Mouse (Mus musculus) forebrain, embryonic 12.5 days (tissue): Measurements from ENCODE around the gene Rpp21. TPM values are rescaled to one million over a fixed set of nuclear protein-coding genes. Genes with fewer than 3 reads are reported as not detected.

ENCODE experiments used
- ATAC-seq: fragments of 200-750 bp; cut with Nextera tagmentation; 2 replicates; pipeline ENCODE4 v1.8.0; 2017; ENCODE audit warnings: moderate TSS enrichment; ENCODE audit not compliant: low FRiP score
- H3K27ac ChIP-seq: fragments of 300-500 bp; sonication (generic); 2 replicates; pipeline ENCODE4 v1.5.1; 2016; ENCODE audit warnings: mild to moderate bottlenecking
- H3K27me3 ChIP-seq: fragments of 300-500 bp; sonication (generic); 2 replicates; pipeline ENCODE4 v1.6.1; 2016; ENCODE audit warnings: mild to moderate bottlenecking
- H3K36me3 ChIP-seq: fragments of 300-500 bp; sonication (generic); replicated peaks from 2 replicates; pipeline ENCODE4 v1.6.1; 2016; ENCODE audit warnings: mild to moderate bottlenecking
- H3K4me1 ChIP-seq: fragments of 300-500 bp; sonication (generic); 2 replicates; pipeline ENCODE4 v1.6.1; 2016
- H3K4me2 ChIP-seq: fragments of 300-500 bp; sonication (generic); 2 replicates; pipeline ENCODE4 v1.6.1; 2016; ENCODE audit warnings: mild to moderate bottlenecking, moderate library complexity
- H3K4me3 ChIP-seq: fragments of 300-500 bp; sonication (generic); replicated peaks from 2 replicates; pipeline ENCODE4 v1.5.1; 2016; ENCODE audit warnings: mild to moderate bottlenecking
- H3K9ac ChIP-seq: fragments of 300-500 bp; sonication (generic); 2 replicates; pipeline ENCODE4 v1.6.1; 2016; ENCODE audit warnings: mild to moderate bottlenecking
- H3K9me3 ChIP-seq: fragments of 300-500 bp; sonication (generic); 2 replicates; pipeline ENCODE4 v1.6.1; 2016
- WGBS: fragments of 180-500 bp; shearing (Covaris S2); methylation state at CpG from one replicate; pipeline ENCODE4 v1.1.7; 2016; 5-methylcytosine and 5-hydroxymethylcytosine counted together
- polyA plus RNA-seq: library from polyadenylated mRNA; unstranded; fragments of >200 nt; fragmentation: Nextera tagmentation; extraction: Ambion mirVana; gene quantifications from 2 replicates; pipeline ENCODE4 v1.2.1, GENCODE M21; 2016

Rpp21 gene
- polyA plus RNA-seq, result 75.8 and 84.7 TPM in 2 replicates

DNA sequence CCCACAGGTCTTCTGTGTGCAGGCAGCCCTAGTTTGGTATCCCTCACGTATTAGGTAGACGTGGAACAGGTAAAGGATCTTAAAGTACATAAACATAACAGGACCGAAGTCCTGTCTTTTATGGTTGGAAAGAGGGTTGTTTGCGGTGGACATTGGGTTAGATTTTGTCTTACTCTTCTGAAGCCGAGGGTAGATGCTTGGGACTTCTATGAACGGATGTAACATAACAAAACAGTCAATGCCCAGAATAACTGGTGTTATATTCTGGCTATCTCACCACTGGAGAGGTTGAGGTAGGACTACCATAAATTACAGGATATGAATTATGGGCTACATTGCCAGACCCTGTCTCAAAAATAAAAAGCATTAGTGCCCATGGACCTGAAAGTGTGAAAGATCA lies at the start of gene Rpp21:
TSS of gene Rpp21 (minus strand) at position 101 of the 400 bp plus-strand sequence.
- WGBS, result 50% methylated on average over 6 of the region's 6 CpGs
- H3K9ac ChIP-seq, result peak within 1 kb of the TSS; percentile 74
- peaks cover 9% of the 10 kb centered on the region; the same call in 1 of the 2 replicates for H3K4me1 ChIP-seq
- peak within 1 kb of the TSS; percentile 74 for H3K27ac ChIP-seq
- ATAC-seq, result no peak
- H3K9me3 ChIP-seq, result no peaks in the 10 kb centered on the region
- H3K27me3 ChIP-seq, result 0 out of 2 replicates have a peak, but pooled peaks cover 3% of the 10 kb centered on the region
- peak within 1 kb of the TSS; percentile 60 for H3K4me2 ChIP-seq
- peaks cover 39% of the 10 kb centered on the region for H3K36me3 ChIP-seq
- peak within 1 kb of the TSS; percentile 76 for H3K4me3 ChIP-seq

DNA sequence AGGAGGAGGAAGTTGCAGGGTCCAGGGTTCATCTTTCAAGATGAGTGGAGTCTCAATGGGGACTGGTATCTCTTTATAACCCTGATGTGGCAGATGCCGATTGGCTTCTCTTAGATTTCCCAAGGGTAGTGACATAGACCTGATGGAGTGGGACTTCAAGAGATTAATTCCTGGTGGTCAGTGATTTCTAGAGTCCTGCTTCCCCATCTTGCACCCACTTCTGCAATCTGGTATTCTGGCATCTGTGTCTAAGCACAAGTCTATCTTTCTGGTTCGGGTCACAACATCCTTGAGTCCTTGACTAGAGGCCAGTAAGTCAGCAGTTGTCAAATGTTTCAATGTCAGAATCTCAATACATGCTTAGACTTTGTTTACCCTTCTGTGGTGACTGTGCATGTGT lies 28.5 kb upstream of the Rpp21 start, which contains the start of gene H2-M10.2:
TSS of gene H2-M10.2 (minus strand) at position 101 of the 400 bp plus-strand sequence.
- Histone ChIP-seq H3K27ac (no peak within 1 kb of the TSS), H3K4me3 (no peak within 1 kb of the TSS), H3K9me3 (no peaks in the 10 kb centered on the region), H3K9ac (no peak within 1 kb of the TSS), H3K4me1 (no peaks in the 10 kb centered on the region), H3K4me2 (no peak within 1 kb of the TSS), H3K27me3 (no peaks in the 10 kb centered on the region), H3K36me3 (peaks cover 18% of the 10 kb centered on the region)
- no peak for ATAC-seq
- 98% methylated on average over 2 of the region's 2 CpGs for WGBS

DNA sequence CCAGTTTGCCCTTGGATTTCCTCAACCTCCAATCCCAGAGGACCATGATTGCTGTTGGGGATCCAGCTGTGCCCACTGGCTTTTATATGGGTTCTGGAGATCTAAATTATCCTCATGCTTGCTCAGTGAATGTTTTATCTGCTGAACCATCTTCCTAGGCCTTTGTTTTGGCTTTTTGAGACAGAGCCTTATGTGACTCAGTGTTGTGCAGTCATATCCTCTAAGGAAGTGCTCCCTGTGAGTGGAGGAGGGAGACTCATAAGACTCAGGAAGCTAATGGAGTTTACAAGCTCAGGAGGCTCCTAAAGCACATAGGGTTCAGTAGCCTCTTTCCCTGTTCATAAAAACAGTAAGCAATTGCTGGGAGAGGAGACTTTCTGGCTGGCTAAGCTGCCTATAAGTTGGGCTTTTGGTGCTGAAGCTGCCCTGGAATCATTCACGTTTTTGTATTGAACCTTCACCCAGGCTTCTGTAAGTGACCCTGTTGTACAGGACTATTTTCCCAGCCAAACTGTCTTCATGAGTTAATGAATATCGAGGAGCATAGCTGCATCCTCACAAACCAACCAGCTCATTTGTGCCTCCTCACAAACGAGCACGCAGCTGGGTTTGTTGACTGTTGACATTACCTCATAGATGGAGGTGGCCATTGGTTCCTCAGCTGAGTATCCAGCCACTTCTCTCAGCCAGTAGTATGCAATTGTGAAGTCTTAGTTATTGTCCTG lies 23.8 kb upstream of the Rpp21 start:
- no peaks in the 10 kb centered on the region for H3K9me3 ChIP-seq
- no peak for ATAC-seq
- no peak overlapping the region for H3K27ac ChIP-seq
- H3K36me3 ChIP-seq, result peaks cover 42% of the 10 kb centered on the region
- no peak overlapping the region for H3K9ac ChIP-seq
- no peaks in the 10 kb centered on the region for H3K4me1 ChIP-seq
- 92% methylated on average over 4 of the region's 4 CpGs for WGBS
- no peak overlapping the region for H3K4me3 ChIP-seq
- no peak overlapping the region for H3K4me2 ChIP-seq
- H3K27me3 ChIP-seq, result no peaks in the 10 kb centered on the region

- Histone ChIP-seq H3K4me1 (peaks cover 33% of the 10 kb centered on the region), H3K9ac (no peak overlapping the region), H3K36me3 (peaks cover 16% of the 10 kb centered on the region), H3K4me2 (no peak overlapping the region), H3K27ac (no peak overlapping the region), H3K9me3 (no peaks in the 10 kb centered on the region), H3K4me3 (no peak overlapping the region), H3K27me3 (no peaks in the 10 kb centered on the region)
- no peak for ATAC-seq
- WGBS, result 92% methylated on average over 4 of the region's 4 CpGs
These were observed 16.9 kb upstream of the Rpp21 start for GRCm38 (mm10) chr17:36274776-36275175.

DNA sequence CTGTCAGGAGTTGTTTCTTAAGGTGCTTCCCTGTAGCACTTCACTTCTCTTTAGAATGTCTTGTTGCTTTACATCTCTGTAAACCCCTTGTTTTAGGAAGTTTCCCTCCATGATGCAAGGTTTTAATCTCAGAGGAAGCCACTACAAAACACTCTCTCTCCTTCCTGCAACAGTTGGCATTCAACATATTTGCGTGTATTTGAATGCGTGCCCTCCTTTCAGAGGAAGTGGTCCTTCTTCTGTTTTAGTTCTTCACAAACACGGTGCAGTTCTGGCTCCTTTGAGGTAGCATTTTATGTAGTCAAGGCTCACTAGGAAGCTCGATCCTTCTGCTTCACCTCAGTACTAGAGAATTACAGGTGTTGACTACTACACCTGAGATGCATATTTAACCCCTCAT lies 15.9 kb upstream of the Rpp21 start:
- H3K4me1 ChIP-seq, result peaks cover 35% of the 10 kb centered on the region
- H3K4me2 ChIP-seq, result no peak overlapping the region
- no peak for ATAC-seq
- peaks cover 13% of the 10 kb centered on the region for H3K36me3 ChIP-seq
- no peaks in the 10 kb centered on the region for H3K27me3 ChIP-seq
- H3K9ac ChIP-seq, result no peak overlapping the region
- H3K9me3 ChIP-seq, result no peaks in the 10 kb centered on the region
- WGBS, result 94% methylated on average over 4 of the region's 4 CpGs
- no peak overlapping the region for H3K27ac ChIP-seq
- no peak overlapping the region for H3K4me3 ChIP-seq

- Histone ChIP-seq H3K4me1 (peaks cover 35% of the 10 kb centered on the region), H3K27me3 (no peaks in the 10 kb centered on the region), H3K9ac (peak overlapping the region; percentile 93; the same call in 1 of the 2 replicates), H3K4me2 (peak overlapping the region; percentile 93), H3K27ac (no peak overlapping the region), H3K36me3 (peaks cover 10% of the 10 kb centered on the region), H3K4me3 (peak overlapping the region; percentile 92), H3K9me3 (no peaks in the 10 kb centered on the region)
- WGBS, result 86% methylated on average over 9 of the region's 9 CpGs
- ATAC-seq, result no peak
These were observed 14.9 kb upstream of the Rpp21 start for GRCm38 (mm10) chr17:36272643-36273366.

DNA sequence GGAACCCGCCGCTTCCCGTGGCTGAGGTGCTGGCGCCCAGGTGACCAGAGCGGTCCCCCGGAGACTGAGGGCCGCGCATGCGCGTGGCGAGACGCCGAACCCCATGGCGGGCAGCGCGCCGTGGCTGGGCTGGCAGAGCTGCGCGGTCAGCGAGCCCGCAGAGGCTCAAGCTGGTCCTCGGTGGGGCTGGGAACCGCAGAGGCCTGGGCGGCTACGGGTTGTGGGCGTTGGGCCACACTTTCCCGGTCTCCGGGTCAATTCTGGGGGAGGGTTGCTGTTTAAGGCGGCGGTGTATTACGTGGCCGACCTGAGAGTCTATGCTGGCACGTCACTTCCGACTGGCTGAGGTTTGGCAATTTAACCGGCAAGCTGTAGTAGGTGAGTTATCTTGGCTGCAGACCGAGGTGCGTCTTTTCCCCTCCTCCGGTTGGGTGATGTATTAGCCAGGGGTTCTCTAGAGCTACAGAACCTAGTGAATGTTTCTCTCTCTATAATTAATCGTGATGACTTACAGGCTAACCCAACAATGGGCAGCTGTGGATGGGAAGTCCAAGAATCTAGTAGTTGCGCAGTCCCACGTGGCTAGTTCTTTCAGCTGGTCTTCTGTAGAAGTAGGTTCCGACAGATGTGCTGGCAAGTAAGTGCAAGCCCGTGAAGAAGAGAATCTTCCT lies 13.9 kb upstream of the Rpp21 start, which contains the start of gene Trim39:
TSS of gene Trim39 (minus strand) at position 662 of the 671 bp plus-strand sequence.
- 1% methylated on average over 41 of the region's 43 CpGs for WGBS
- H3K36me3 ChIP-seq, result peaks cover 20% of the 10 kb centered on the region
- peak; percentile 81 for ATAC-seq
- H3K27me3 ChIP-seq, result no peaks in the 10 kb centered on the region
- peak within 1 kb of the TSS; percentile 94 for H3K27ac ChIP-seq
- H3K4me3 ChIP-seq, result peak within 1 kb of the TSS; percentile 92
- H3K9ac ChIP-seq, result peak within 1 kb of the TSS; percentile 93
- H3K4me2 ChIP-seq, result peak within 1 kb of the TSS; percentile 93
- H3K4me1 ChIP-seq, result peaks cover 35% of the 10 kb centered on the region
- H3K9me3 ChIP-seq, result no peaks in the 10 kb centered on the region

DNA sequence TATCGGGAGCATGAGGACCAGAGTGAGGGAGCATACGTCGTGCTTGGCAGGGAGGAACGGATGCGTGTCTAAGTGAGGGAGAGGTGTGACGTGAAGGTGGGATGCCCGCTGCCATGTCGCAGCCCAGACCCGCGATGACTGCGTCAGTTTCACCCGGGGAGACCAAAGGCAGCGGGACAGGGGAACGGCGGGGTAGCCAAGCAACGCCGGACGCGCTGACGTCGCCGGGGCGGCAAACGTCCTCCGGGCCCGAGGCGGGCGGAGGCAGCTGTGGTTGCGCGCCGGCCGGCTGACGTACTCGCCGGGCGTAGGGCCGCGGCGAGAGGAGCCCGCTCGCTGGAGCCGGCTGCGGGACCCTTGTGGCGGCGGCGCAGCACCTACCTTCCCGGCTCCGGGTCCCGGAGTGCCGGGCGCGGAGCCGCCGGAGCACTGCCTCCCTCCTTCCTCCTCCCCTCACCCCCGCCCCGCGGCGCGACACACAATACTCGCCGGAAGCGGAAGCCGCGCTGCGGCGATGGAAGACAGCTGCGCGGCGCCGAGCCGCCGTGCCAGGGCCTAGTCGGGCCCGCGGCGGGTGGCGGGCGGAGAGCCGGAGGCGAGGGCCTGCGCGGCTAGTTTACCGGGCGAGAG lies 13.2 kb upstream of the Rpp21 start:
- H3K4me2 ChIP-seq, result peak overlapping the region; percentile 93
- peak overlapping the region; percentile 94 for H3K27ac ChIP-seq
- peak overlapping the region; percentile 92 for H3K4me3 ChIP-seq
- under 1% methylated on average over 78 of the region's 84 CpGs for WGBS
- peaks cover 35% of the 10 kb centered on the region for H3K4me1 ChIP-seq
- peak; percentile 94 for ATAC-seq
- H3K9me3 ChIP-seq, result no peaks in the 10 kb centered on the region
- H3K27me3 ChIP-seq, result no peaks in the 10 kb centered on the region
- H3K36me3 ChIP-seq, result peaks cover 20% of the 10 kb centered on the region
- H3K9ac ChIP-seq, result peak overlapping the region; percentile 93

DNA sequence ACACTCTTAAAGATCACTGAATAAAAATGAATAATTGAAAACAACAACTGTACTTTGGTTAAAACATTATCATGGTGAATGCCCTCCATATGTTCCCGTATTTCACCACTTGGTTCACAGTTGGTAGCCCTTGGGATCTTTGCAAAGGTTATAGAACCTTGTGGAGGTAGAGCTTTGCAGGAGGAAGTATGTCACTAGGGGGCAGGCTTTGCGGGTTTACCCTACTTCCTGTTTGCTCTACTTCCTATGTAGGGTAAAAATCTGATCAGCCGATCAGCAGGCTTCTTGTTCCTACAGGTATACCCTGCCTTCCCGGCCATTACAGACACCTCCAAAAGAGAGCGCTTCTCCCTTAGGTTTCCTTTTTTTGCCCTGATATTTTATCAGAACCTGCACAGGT lies 8.0 kb upstream of the Rpp21 start:
- ATAC-seq, result no peak
- no peaks in the 10 kb centered on the region for H3K27me3 ChIP-seq
- no peaks in the 10 kb centered on the region for H3K9me3 ChIP-seq
- no peak overlapping the region for H3K4me3 ChIP-seq
- peaks cover 66% of the 10 kb centered on the region for H3K36me3 ChIP-seq
- peaks cover 11% of the 10 kb centered on the region for H3K4me1 ChIP-seq
- H3K4me2 ChIP-seq, result no peak overlapping the region
- no peak overlapping the region for H3K27ac ChIP-seq
- WGBS, result 79% methylated on average over 5 of the region's 5 CpGs
- no peak overlapping the region for H3K9ac ChIP-seq

DNA sequence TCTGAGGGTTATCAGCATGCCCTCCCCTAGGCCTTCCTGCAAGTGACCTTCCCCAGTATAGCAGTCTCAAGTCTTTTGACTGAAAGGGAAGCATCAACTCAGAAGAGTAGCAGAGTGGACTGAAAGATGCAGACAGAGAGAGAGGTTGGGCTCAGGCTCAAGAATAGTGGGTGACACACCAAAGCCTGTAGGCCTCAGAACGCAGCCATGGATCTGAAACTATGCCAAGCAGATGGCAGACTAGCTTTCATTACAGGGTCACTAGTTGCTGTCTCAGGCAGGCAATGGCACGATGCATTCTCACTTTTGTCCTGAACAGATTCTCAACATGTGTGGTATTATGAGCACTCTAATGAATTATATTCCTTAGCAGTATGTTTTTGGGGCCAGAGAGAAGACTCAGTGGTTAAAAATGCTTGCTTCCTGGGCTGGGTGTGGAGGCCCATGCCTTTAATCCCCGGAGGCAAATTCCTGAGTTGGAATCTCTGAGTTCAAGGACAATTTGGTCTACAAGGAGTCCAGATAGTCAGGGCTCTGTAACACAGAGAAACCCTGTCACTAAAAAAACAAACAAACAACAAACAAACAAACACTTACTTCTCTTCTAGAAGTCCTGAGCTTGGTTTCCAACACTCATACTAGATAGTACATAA lies 6.5 kb upstream of the Rpp21 start:
- Histone ChIP-seq H3K9ac (no peak overlapping the region), H3K9me3 (no peaks in the 10 kb centered on the region), H3K4me2 (no peak overlapping the region), H3K4me1 (no peaks in the 10 kb centered on the region), H3K4me3 (no peak overlapping the region), H3K36me3 (peaks cover 80% of the 10 kb centered on the region), H3K27me3 (no peaks in the 10 kb centered on the region), H3K27ac (no peak overlapping the region)
- ATAC-seq, result no peak
- 90% methylated on average over 3 of the region's 3 CpGs for WGBS

DNA sequence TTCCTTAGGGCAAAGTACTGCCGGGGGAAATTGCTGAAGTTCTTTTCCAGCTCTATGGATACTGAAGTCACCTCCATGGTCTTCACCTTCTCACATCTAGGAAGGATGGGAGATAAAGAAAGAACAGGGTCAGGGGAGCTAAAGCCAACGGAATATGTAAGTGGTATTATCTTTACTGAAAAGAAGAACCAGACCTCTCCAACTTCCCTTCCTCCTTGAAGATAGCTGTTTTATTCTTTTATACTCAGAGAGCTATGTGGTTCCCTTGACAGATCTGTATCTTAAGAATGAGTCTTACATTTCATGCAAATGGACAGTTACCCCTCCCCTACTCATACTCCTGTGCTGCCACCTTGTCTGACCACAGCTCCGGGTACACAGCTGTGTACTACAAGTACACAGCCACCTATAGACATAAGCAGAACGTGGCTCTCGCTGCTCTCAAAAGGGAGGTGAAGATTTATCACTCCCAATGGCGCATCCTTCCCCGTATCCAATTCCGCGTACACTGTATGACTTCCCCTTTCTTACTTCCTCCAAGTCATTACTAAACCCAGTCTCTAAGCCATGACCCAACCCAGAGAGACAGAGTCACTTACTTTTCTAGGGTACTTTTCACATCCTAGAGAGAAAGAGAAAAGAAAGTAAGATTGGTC lies 3.8 kb upstream of the Rpp21 start:
- Histone ChIP-seq H3K36me3 (peaks cover 72% of the 10 kb centered on the region), H3K27ac (no peak overlapping the region), H3K9me3 (no peaks in the 10 kb centered on the region), H3K4me3 (no peak overlapping the region), H3K9ac (no peak overlapping the region), H3K4me2 (no peak overlapping the region), H3K27me3 (no peaks in the 10 kb centered on the region), H3K4me1 (peaks cover 8% of the 10 kb centered on the region; the same call in 1 of the 2 replicates)
- 94% methylated on average over 9 of the region's 9 CpGs for WGBS
- no peak for ATAC-seq
